Mouse (Mus musculus) embryo, embryonic 11 days (tissue): ENCODE measurements at regions not wholly inside any gene's neighbourhood (a gene's known extent, or its start where the extent isn't known, plus 50 kb on each side); places are given as distances from the start of the nearest gene placed in this dataset.
A peak's percentile ranks its signal among the peaks of the same experiment; 100 is the strongest.
"Not testable (repeated sequence)": the region's sequence is repeated elsewhere in the genome, so short reads cannot be mapped to it uniquely, and the experiment has no call there.

Experiments
- DNase-seq: peaks from one replicate; pipeline ENCODE4 v3.0.0-alpha.2; 2015

GRCm38 (mm10) chr6:60445591-60445990, 384.1 kb downstream of the Snca start:
- no peak for DNase-seq

GRCm38 (mm10) chr6:60441952-60442351, 387.7 kb downstream of the Snca start:
- DNase-seq: peak; percentile 7

DNA sequence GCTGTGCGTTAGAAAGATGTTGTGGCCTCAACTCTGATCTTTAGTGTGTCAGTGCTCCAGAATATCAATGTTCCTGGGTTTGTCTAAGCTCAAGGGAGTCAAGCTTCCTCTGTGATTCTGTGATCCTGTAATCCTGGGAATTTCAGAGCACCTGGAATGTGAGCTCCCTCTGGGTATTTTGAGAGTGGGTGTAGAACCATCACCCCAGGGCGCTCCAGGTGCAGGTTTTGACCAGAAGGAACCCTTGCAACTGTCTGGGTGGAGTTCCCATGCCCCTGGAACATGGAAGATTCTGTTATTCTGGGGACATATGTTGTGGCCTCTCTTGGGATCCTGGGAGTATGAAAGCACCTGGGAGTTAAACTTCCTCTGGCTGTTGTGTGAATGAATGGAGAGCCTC, 418.0 kb downstream of the Snca start:
- no peak for DNase-seq

- no peak for DNase-seq
Observed at GRCm38 (mm10) chr6:60411239-60411638, 418.4 kb downstream of the Snca start.

DNA sequence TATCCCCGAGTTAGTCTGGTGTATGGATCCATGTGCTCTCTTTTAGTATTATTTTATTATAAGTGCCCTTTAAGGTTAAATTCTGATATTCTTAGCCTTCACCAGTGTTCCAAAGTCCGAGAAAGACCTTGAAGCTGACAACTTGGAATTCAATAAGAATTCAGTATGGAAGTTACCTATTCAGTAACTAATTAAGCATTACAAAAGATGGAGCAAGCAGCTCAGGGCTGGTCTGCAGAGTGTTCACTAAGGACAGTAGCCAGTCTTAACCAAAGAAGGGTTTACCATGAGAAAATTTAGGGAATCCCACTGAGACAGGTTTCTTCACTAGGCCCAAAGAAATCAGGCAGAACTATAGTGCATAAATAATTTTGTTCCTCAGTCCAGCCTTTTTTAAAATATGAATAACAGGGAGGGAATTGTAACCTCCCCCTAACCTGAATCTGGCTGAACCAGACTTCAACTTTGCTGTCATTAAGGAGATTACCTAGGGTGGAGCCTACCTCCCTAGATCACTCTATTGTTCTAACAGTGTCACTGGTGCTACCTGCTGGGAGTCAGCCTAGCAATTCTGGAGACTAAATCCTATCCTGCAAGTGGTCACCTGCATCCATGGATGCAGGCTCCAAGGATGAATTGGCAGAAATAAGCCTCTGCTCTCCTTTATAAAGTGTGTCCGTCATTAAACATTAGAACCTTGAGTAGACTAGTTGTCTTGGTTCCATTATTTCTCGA, 419.4 kb downstream of the Snca start:
- DNase-seq: no peak

DNA sequence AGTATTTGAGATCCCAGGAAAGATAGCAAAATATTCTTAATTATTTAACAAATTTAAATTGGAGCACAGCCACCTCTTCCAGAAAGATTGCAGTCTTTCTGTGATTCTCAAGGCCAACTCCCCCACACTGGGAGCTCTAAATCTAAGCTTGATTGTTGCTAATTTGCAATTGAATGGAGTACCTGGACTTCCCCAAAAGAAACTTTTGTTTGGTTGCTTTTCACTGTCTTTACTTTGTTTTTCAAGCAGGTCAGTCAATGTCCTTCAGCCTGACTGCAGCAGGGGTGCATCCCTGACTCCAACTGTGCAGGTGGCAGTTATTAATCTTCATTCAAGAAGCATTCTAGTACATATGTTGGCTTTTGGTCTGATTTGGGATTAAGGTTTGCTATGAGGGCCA, 420.6 kb downstream of the Snca start:
- no peak for DNase-seq

DNA sequence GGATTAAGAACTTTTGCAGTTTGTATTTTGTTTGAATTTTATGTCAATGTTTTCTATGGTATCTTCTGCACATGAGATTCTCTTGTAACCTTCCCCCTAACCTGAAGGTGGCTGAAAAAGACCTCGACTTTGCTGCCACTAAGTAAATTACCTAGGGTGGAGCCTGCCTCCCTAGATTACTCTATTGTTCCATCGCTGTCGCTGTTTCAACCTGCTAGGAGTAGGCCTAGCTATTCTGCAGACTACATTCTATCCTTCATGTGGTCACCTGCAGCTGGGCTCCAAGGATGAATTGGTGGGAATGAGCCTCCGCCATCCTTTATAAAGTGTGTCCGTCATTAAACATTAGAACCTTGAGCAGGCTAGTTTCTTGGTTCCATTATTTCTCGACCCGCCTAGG, 422.8 kb downstream of the Snca start:
- DNase-seq: no peak

GRCm38 (mm10) chr6:60363931-60364330, 465.7 kb downstream of the Snca start:
- not testable (repeated sequence) for DNase-seq

- no peak for DNase-seq
Observed at GRCm38 (mm10) chr6:60345448-60345847, 484.2 kb downstream of the Snca start.
